Mouse (Mus musculus) heart, postnatal 0 days (tissue): ENCODE data around the gene Trpc3.

Source experiments
- CTCF ChIP-seq: IDR thresholded peaks from 2 replicates; pipeline ENCODE4 v1.5.1; 2016; ENCODE audit warnings: antibody characterized with exemption, control low read depth, low read depth
- EP300 ChIP-seq: IDR thresholded peaks from 2 replicates; pipeline ENCODE4 v1.6.1; 2016; ENCODE audit warnings: antibody characterized with exemption, low read depth

- TF ChIP-seq CTCF (no peak), EP300 (no peak)
Measured at GRCm38 (mm10) chr3:36642736-36643135, 47.2 kb downstream of the Trpc3 start.
